Mouse (Mus musculus): ENCODE measurements around the gene Prss54. TPM values are rescaled to one million over a fixed set of nuclear protein-coding genes. Genes with fewer than 3 reads are reported as not detected.
"Not testable (repeated sequence)": the region's sequence is repeated elsewhere in the genome, so short reads cannot be mapped to it uniquely, and the experiment has no call there.

Gene Prss54
- total RNA-seq (2022) = not detected

DNA sequence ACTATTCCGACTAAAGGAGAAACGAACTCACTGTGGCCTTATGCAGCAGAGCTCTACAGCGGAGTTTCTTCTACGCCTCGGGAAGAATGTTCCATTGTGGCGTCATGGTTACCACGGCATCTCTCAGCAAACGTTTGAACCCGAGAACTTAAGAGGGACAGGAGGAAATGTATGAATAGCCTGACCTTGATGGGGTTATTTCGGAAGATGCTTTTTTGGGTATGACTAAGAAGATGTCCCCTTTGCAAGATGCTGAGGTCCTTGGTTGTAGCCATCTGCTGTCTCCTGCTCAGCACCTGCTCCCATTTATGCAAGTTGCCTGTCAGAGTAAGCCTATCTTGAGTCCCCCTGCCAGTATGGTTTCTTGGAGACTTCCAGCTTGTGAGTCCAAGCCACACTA, at the start of gene Prss54:
Prss54 (minus strand) TSS at position 101 of the 400 bp plus-strand sequence.
- DNase-seq (ENCODE audit: low spot score in 2 of 2) = no peak

DNA sequence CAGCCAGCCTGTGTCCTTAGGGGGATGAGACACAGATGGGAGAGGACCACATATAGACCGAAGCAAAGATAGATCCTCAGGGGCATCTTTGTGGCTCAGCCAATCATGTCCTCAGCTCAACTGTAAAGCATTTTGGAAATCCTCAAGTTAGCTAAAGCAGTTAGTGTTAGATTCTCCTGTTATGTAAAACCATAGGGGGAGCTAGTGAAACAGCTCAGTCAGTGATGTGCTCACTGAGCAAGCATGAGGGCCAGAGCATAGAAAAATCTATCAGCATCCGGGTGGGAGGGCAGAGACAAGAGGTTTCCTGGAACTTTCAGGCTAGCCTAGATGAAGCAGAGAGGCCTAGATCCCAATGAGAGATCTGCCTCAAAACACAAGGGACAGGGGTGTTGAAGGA, 48.7 kb upstream of the Prss54 start:
- DNase-seq (ENCODE audit: low spot score in 2 of 2) = no peak

DNA sequence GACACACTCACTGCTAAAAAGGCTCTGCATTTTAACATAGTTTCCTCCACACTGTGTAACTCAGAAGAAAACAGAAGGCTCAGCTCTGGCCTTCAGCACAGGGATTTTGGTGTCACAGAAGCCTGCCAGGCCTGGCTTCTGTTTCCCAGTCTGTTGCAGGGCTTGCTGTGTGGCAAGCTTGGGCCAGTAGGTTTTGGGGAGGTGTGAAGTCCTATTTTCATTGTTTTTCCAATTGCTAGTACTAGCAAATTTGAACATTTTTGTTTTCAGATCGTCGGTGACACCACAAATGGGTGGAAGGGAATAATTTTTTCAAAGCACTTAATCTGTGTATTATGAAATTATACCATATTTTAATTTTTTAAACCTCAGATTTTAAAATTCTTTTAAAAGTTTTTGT, 43.9 kb upstream of the Prss54 start:
- DNase-seq (ENCODE audit: low spot score in 2 of 2) = peak in 1 of 2 experiments; percentile 26

DNA sequence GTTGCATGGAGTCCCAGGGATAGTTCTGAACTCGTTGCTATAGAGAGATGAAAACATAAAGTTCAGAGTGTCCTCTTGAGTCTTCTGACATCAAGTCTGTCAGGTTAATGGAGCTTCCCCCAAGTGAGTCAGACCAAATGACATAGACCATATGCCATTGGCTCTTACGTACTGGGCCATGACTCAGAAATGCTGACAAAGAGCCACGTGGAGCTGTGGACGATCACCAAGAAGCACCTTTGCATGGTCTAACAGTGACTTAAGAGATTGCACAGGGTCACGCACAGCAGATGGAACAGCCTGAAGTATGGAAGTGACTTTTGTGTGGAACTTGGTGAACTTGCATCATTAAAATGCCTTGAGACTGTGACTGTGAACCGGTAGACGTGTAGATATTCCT, 40.2 kb upstream of the Prss54 start:
- no peak for DNase-seq (ENCODE audit: low spot score in 2 of 2)

DNA sequence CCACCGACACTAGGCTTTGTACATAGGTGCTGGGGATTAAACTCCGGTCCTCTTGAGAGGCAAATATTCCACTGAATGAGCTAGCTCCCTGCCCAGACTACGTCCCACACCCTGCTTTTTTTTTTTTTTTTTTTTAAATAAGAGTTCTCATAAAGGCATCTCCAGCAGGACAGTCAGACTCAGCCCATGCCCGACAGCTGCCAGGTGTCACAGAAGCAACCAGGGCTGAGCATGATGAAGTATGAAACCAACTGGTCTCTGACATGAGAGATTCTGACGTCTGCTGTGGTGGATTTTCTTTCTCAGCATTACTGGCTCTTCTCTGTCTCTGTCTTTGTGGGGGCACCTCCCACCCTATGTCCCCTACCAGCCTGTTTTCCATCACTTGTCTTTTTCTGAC, 35.6 kb upstream of the Prss54 start:
- no peak for DNase-seq (ENCODE audit: low spot score in 2 of 2)

DNA sequence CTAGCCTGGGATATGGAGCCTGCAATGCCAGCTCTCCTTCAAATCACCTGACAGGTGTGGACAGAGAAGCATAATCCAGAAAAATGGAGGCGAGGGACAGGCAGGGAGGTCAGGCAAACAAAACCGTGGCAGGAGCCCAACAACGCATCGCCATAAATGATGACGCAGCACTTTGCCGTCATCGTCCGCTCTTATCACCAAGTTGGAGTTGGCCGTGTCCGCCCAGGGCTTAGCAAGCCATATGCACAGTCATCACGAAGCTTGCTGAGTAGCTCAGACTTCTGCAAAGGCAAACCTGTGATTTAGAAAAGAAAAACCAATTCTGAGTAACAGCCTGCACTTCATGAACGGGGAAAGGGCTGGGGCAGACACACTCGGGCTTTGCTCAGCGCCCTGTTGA, 34.6 kb upstream of the Prss54 start:
- no peak for DNase-seq (ENCODE audit: low spot score in 2 of 2)

DNA sequence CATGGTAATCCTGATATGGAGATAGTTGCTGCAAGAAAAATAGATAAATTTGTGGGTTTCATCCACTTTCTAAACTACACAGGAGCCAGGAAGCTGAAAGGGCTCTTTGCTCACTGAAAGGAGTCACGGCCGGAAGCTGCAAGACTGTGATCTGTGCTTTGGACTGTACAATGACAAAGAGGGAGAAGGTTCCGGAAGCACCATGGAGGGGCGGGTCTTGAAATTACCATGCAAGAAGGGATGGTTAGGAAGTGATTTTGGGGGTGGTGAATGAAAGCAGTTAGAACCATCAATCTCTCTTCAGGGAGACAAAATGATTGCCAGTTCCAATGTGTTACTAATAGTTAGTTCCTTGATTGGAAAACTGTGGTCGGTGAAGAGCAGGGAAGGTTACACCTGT, 33.3 kb upstream of the Prss54 start:
- DNase-seq (ENCODE audit: low spot score in 2 of 2) = no peak

DNA sequence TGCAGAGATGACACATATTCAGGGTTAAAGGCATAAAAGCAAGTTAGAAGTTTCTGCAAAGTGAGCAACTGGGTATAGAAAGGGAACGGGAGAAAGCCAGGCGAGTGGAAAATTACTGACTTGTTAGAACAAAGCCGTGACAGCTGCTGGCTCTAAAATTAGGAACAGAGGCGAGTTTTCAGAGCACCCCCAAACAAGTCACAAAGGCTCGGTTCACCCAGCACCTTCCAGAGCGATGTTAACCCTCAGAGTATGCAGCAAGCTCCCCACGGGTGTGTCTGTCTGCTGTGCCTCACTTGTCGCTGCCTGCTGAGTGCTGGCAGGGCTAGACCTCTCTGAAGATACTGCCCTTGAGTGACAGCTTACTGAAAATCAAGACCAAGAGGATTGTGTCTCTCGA, 31.1 kb upstream of the Prss54 start:
- peak; percentile 34 to 46 for DNase-seq (ENCODE audit: low spot score in 2 of 2)

DNA sequence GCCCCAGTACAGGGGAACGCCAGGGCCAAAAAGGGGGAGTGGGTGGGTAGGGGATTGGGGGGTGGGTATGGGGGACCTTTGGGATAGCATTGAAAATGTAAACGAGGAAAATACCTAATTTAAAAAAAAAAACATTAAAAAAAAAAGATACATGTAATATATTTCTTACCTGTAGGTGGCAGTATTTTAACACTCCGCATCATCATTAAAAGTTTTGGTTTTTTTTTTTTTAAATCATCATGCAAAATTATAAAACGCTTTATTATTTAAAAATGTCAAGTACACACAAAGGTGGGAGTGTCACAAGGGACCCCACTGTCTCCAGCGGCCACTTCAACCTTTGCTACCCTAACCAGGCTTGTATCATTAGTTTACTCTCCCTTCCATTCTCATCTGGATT, 30.4 kb upstream of the Prss54 start:
- DNase-seq (ENCODE audit: low spot score in 2 of 2) = not testable (repeated sequence)

DNA sequence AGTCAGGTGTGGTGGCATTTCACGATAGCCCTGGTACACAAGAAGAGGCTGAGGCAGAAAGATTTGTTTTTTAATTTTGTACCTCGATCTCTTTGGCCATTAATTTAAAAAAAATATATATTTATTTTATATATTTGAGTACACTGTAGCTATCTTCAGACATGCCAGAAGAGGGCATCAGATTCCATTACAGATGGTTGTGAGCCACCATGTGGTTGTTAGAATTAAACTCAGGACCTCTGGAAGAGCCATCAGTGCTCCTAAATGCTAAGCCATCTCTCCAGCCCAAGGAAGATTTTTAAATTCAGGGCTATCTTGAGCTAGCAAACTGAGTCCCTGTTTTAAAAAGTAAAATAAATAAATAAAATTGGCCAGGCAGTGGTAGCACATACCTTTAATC, 26.0 kb upstream of the Prss54 start:
- DNase-seq (ENCODE audit: low spot score in 2 of 2) = no peak

DNA sequence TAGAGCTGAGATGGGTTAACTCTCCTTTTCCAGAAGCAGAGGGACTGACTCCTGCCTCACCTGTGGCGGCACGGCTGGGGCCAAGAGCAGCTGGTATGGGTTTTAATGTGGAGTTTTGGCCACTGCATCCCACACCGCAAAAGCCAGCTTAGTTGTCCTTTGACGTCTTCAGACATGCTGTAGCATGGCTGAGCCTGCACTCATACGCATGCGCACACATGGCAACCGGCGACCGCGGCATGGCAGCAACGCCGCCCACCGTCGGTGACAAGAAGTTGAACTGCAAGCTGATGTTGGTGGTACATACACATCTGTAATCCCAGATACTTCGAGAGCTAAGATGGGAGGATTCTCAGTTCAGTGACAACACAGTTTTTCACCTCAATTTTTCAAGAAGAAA, 25.2 kb upstream of the Prss54 start:
- DNase-seq (ENCODE audit: low spot score in 2 of 2) = no peak

DNA sequence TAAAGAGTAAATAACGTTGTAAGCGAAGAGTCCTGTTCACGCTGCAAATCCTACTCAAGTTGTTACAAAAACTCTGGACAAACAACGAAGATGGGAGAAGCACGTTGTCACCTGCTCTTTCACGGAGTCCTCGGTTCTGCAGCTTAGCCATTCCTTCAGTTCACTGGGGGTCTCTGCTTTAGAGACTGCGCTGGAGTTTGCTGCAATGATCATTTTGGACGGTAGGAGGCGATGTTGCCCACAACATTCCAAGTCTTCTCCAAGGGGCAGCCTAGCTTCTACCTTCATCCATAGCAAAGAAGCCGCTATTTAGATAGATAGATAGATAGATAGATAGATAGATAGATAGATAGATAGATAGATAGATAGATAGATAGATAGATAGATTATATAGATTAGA, 23.7 kb upstream of the Prss54 start:
- peak; percentile 39 to 79 for DNase-seq (ENCODE audit: low spot score in 2 of 2)

DNA sequence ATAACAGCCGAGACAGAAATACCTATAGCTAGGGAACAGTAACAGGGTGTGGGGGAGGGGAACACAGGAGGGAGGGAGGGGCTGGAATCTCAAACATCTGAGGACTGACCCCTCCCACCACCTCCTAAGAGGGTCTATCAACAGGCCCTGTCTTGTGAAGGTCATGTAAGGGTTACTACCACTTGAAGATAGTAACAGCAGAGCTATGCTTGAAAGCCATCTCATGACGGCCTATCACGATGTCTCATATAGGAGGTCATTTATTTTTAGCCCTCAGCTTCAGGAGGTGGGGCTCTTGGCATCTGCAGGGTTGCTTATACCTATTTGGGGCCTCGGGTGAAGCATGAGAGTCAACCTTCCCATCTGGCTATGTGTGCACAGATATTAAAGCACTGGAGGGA, 20.7 kb upstream of the Prss54 start:
- no peak for DNase-seq (ENCODE audit: low spot score in 2 of 2)

DNA sequence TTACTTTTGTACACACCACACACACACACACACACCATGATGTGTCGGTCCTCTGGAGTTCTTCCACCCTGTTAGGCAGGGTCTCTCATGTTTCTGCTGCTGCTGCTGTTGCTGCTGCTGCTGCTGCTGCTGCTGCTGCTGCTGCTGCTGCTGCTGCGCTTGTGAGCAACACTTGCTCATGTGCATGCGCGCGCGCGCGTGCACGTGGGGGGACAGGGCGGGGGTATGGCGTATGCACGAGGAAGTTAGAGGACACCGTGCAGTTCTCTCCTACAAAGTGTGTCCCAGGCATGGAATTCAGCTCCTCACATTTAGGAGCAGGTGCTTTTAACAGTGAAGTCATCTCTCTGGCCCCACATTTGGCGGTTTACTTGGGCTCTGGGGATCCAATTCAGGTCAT, 19.0 kb upstream of the Prss54 start:
- no peak for DNase-seq (ENCODE audit: low spot score in 2 of 2)

DNA sequence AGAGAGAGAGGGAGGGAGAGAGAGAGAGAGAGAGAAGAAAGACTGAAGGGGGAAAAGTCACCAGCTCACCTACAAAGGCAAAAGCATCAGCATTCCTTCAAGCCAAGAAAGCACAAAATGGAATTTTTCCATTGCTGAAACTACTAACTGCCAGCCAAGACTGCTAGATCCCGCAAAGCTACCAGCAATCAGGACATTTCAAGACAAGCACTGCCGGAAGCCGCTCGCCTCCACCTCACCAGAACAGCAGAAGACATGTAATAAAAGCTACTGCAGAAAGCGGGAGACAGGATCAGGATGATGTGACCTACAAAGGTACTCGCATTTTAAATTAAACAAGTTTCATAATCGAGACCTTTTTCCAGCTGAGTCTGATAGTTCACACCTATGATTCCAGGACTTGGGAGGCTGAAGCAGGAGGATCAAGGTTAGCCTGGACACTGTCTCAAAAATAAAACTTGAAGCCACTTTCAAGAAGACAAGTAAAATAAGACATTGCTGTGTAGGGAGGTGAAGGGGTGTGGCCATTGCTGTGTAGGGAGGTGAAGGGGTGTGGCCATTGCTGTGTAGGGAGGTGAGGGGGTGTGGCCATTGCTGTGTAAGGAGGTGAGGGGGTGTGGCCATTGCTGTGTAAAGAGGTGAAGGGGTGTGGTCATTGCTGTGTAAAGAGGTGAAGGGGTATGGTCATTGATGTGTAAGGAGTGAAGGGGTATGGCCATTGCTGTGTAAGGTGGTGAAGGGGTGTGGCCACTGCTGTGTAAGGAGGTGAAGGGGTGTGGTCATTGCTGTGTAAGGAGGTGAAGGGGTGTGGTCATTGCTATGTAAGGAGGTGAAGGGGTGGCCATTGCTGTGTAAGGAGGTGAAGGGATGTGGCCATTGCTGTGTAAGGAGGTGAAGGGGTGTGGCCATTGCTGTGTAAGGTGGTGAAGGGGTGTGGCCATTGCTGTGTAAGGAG, 17.6 kb upstream of the Prss54 start:
- DNase-seq (ENCODE audit: low spot score in 2 of 2) = no peak

DNA sequence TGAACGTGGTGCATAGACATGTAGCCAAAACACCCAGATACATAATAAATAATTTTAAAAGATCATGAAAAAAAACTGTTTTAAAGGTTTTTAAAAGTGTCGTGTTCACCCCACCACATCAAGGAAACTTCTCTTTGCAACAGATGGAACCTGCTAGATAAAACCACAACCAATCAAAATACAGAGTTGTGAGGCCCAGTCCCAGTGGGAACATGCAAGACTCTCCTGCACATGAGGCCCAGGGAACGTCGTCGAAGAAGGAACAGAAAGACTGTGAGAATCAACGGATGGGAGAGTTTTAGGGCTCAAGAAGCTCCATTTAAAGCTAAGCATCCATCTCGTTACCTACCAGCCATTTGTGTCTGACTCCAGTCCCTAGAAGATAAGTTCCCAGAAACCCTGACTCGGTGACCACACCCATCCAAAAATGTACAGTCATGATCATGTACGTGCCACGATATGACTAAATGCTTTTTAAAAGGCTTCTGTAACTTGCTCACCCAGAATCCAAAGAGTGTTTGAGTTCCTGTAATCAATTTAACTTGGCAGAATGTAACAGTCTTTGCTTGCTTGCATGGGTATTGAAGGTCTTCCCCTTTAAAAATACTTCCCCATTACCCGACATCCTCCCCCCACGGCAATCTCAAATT, 16.1 kb upstream of the Prss54 start:
- no peak for DNase-seq (ENCODE audit: low spot score in 2 of 2)

DNA sequence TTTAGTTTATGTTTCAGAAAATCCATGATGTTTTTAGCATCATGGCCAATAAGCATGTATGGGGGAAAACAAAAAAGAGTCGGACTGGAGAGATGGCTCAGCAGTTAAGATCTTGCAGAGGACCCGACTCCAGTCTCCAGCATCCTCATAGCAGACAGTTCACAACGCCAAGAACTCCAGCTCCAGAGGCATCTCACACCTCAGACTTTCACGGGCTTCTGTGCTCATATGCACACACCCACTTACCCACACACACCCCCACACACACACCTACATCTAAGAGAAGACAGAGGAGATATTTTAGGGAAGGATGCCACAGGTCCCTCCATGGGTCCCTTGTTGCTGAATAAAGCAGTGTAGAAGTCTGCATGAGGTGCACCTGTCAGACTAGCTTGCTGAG, 14.4 kb upstream of the Prss54 start:
- DNase-seq (ENCODE audit: low spot score in 2 of 2) = no peak

DNA sequence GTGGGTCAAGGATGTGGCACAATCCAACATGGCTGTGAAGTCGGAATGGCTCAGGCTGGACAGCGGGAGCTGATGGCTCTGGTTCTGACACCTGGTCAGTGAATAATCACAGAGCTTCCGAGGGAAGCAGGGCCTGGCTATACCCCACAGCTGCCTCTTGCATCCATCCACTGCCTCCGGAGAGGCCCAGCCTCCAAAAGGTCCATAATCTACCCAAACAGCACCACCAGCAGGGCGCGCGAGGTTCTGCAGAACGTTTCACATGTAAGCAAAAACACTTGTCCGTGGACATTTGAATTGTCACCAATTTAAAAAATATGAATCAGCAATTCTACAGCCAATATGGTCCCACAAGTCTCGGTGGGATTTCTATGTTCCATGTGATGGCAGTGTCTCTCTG, 13.1 kb upstream of the Prss54 start:
- no peak for DNase-seq (ENCODE audit: low spot score in 2 of 2)

DNA sequence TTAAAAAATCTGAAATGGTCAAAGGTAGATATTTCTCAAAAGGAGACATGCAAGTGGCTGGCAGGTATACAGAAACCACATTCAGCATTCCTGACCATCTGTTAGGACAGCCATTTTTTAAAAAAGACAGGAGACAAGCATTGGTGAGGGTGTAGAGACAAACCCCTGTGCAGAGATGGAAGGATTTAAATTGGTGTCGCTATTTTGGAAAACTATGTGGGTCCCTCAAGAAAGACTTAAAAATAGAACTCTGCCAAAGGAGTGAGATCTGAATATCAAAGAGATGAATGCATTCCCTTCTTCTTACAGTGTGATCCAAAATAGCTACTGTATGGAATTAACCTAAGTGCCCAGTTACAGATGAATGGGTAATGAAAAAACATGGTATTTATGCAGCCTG, 11.2 kb upstream of the Prss54 start:
- no peak for DNase-seq (ENCODE audit: low spot score in 2 of 2)

DNA sequence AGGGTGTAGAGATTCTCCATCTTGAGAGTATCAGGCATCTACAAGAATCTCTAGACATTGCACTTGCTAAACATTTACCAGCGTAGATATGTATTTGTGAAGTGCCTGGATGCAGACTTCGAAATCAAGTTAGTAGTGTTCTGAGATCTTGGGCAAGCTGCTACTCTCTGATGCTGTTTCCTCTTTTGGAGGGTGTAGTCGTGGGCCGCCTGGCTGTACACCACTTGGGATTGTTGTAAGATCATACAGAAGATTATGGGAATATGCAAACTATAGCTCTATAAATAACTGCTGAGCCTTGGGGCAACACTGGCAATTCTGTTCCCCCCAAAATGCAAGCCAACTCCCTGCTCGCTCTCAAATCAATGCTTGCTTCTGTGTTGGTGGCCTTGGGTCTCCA, 3.0 kb downstream of the Prss54 start:
- DNase-seq (ENCODE audit: low spot score in 2 of 2) = no peak

DNA sequence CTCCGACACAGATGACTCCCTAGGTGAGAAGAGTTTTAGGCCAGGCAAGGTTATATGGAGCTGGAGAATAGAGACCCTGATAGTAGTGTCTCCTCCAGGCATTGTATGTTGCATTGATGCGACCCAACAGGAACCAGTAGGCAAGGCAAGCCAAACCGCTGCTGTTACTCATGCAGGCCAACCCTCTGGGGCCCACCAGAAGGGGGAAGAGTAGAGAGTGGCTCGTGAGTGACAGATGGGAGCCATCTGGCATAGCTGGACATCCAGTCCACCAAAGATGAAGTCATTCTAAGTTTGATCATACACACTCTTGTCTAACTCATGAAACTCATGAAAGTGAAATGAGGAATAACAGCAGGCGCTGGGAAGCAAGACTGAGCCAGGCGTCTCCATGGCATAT, 9.3 kb downstream of the Prss54 start:
- no peak for DNase-seq (ENCODE audit: low spot score in 2 of 2)

DNA sequence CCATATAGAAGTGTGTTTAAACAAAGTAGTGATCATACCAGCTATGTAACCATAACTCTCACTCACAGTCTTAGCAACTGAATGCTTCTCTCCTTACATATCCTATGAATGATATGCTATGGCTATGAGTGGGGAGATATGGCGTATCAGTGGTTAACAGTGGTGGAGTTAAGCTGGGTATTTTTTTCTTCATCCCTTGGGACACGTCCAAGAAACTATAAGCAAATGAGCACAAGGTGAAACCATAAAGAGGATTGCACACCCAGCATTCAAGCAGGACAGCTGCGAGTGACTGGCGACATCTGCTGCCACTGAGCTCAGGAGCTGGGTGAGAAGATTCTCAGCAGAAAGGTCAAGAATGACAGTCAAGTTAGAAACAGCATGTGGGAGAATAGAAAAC, 9.9 kb downstream of the Prss54 start:
- DNase-seq (ENCODE audit: low spot score in 2 of 2) = no peak

DNA sequence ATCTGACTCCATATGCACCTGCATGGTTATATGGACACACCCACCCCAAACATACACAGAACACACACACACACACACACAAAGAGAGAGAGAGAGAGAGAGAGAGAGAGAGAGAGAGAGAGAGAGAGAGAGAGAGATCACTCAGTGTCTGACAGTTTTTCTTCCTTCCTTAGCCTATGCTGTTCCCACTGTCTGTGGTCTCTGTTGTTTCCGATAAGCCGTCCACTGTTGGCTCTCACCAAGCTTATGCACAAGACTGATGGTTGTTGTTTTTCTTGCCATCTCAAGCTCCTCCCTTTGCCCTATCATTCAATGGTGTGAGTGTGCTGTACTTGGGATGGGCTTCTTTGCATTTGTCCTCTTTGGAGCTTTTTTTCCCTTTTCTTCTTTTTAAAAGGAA, 20.2 kb downstream of the Prss54 start:
- no peak for DNase-seq (ENCODE audit: low spot score in 2 of 2)
